ENCODE assay signal across 8 mouse cellular contexts in the genomic region with DNA sequence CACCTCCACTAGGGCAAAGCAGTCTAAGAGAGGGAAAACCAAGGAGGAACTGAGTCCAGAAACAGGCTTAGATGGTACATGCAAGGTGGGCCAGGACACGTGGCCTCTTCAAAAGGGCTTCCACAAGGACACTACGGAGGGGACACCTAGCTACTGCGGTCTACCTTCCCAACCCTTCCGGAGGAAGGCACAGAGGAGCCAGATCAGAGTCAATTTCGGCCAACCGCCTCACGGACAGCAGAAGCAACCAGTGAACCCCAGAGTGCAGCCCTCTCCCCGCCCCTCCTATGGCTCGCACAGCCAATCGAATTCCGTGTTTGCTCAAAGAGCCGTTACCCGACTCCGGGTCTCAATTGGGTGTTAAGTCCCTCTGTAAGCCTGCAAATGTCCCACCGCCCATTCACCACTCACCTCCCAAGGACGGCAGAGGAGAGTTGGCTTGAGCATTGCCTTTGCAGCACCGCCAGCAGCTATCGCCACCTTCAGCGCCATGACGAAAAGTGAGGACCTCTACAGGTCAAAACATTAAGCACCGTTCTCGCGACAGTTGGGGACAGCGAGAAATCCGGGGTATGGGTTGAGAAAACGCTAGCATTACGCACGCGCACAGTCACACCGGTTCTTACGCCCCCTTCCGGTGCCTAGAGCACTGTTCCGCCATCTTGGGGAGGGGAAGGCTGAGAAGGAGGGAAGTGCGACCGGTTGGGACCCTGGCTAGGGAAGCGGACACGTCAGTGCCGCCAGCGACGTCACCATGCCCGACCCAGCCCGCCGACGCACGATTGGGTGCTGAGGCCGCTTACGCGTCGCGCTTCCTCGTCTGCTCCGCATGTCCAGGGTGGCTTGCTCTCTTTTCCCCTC. TPM values are rescaled to one million over a fixed set of nuclear protein-coding genes. Genes with fewer than 3 reads are reported as not detected.
A peak's percentile ranks its signal among the peaks of the same experiment; 100 is the strongest.
DNase-seq lines count a peak whose midpoint lies in the region; ATAC-seq lines count a peak whose summit lies in the region.

Gene Idh3g, minus strand, starts transcription at position 534 of the 861 bp plus-strand sequence.
Gene Ssr4, plus strand, starts transcription at position 665 of the 861 bp plus-strand sequence.

- intact Hi-C loops in gastrocnemius, postnatal 14 days (cut with DNase I; ENCODE audit: low total_unique reads), result no loop called here
- intact Hi-C loops in left cerebral cortex, postnatal 10 days (cut with DNase I), result no loop called here

- ATAC-seq in inflammation-experienced regulatory T-cells, adult 6 months, result peak; percentile 89
- peak; percentile 93 for ATAC-seq in megakaryocyte-erythroid progenitor cell, adult 5-6 weeks (replicated peaks; ENCODE audit: low FRiP score, low TSS enrichment, poor library complexity, severe bottlenecking)

- peak; percentile 95 to 98 for DNase-seq in adrenal gland, adult (ENCODE audit: inconsistent age in 2 of 2, low spot score in 1 of 2)
- DNase-seq in embryo, embryonic 10.5 days (ENCODE audit: low spot score), result peak; percentile 96
- DNase-seq in gastrocnemius, postnatal 14 days, result peak; percentile 89
- DNase-seq in left cerebral cortex, postnatal 10 days (ENCODE audit: extremely low spot score in 1 of 2, low spot score in 2 of 2), result peak; percentile 92 to 93
- peak; percentile 91 for DNase-seq in right cerebral cortex, postnatal 25 days
- peak; percentile 87 to 88 for DNase-seq in urinary bladder, postnatal 4 days (ENCODE audit: low spot score in 2 of 2)

RNA-seq across cellular contexts. Expression of gene Idh3g, which starts in this region (rescaled TPM):
- total RNA-seq in gastrocnemius, postnatal 14 days (2021), result 100 to 1,000 TPM; 305 to 363 TPM
- 100 to 1,000 TPM; 135 to 184 (median 143) TPM for polyA plus RNA-seq in inflammation-experienced regulatory T-cells, adult 6 months (2017; shearing (Covaris generic))
- 100 to 1,000 TPM; 148 to 149 TPM for total RNA-seq in left cerebral cortex, postnatal 10 days (2021)
- total RNA-seq in megakaryocyte-erythroid progenitor cell, adult 5-6 weeks (2014; fragmentation: Nextera tagmentation), result 216 and 277 TPM in 2 replicates
- total RNA-seq in megakaryocyte-erythroid progenitor cell, adult 5-6 weeks (2017), result 239 and 271 TPM in 2 replicates

RNA-seq across cellular contexts. Expression of gene Ssr4, which starts in this region (rescaled TPM):
- total RNA-seq in gastrocnemius, postnatal 14 days (2021), result 10 to 100 TPM; 83.7 to 89.5 TPM
- polyA plus RNA-seq in inflammation-experienced regulatory T-cells, adult 6 months (2017; shearing (Covaris generic)), result 100 to 1,000 TPM; 206 to 265 (median 243) TPM
- total RNA-seq in left cerebral cortex, postnatal 10 days (2021), result 100 to 1,000 TPM in 1 of 2 experiments, 10 to 100 TPM in 1; 98.0 to 117 TPM
- total RNA-seq in megakaryocyte-erythroid progenitor cell, adult 5-6 weeks (2014; fragmentation: Nextera tagmentation), result 246 and 263 TPM in 2 replicates
- 136 and 138 TPM in 2 replicates for total RNA-seq in megakaryocyte-erythroid progenitor cell, adult 5-6 weeks (2017)

Comparison
In these comparisons a context has a peak if more than half of its experiments do, and no peak if none do; other contexts are left out.
1. Peak in every context shown above with its lines: DNase-seq and ATAC-seq.